Mouse (Mus musculus) thymus, adult 2 months (tissue): ENCODE results near the gene Cbarp.

Source experiments
- CTCF ChIP-seq: fragments of 200-500 bp; IDR thresholded peaks from 2 replicates; pipeline ENCODE4 v1.5.1; 2012; ENCODE audit warnings: mild to moderate bottlenecking, control low read depth, low read length, moderate library complexity, borderline replicate concordance; ENCODE audit not compliant: control insufficient read depth, poor library complexity, insufficient read depth; ENCODE audit errors: extremely low read depth
- POLR2A ChIP-seq: fragments of 200-500 bp; IDR thresholded peaks from 2 replicates; pipeline ENCODE4 v1.6.1; 2012; ENCODE audit warnings: mild to moderate bottlenecking, low read length, control low read depth, moderate library complexity; ENCODE audit not compliant: control insufficient read depth, poor library complexity, insufficient read depth; ENCODE audit errors: extremely low read depth

DNA sequence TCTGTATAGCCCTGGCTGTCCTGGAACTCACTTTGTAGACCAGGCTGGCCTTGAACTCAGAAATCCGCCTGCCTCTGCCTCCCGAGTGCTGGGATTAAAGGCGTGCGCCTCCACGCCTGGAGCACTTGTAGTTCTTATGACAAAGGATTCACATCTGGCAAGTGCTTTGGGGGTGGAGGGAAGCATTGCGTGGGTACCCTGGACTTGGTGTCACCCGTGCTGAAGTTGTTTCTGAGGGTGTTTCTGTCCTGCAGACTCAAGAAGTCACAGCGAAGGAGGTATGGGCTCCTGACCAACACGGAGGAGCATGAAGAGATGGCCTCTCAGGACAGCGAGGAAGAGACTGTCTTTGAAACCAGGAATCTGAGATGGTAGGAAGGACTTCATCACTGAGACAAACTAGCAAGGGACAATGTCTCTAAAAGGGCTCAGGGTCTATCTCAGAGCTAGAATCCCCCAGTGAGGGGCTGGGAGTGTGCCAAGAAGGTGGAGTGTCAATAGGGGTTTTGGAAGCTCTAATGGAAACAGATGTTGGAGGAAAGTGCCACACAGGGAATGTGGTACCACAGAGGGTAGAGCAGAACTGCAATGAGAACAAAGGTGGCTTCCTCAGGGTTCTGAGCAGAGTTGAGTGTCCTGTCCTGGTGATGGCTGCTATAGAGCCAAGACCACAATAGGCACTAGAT lies 33.5 kb upstream of the Cbarp start:
- no peak for TF ChIP-seq POLR2A
- no peak for TF ChIP-seq CTCF
